Mouse (Mus musculus) hindbrain, embryonic 10.5 days (tissue): ENCODE measurements around the gene Nucks1. TPM values are rescaled to one million over a fixed set of nuclear protein-coding genes. Genes with fewer than 3 reads are reported as not detected.
A peak's percentile ranks its signal among the peaks of the same experiment; 100 is the strongest.

Experiments
- DNase-seq: peaks from one replicate; pipeline ENCODE4 v3.0.0-alpha.2; 2017; ENCODE audit warnings: low spot score
- H3K27ac ChIP-seq: fragments of 300-500 bp; sonication (generic); 2 replicates; pipeline ENCODE4 v1.5.1; 2016; ENCODE audit warnings: mild to moderate bottlenecking, moderate library complexity
- H3K27me3 ChIP-seq: fragments of 300-500 bp; sonication (generic); 2 replicates; pipeline ENCODE4 v1.6.1; 2016; ENCODE audit warnings: mild to moderate bottlenecking; ENCODE audit not compliant: poor library complexity, insufficient read depth, severe bottlenecking
- H3K36me3 ChIP-seq: fragments of 300-500 bp; sonication (generic); 2 replicates; pipeline ENCODE4 v1.6.1; 2016; ENCODE audit warnings: mild to moderate bottlenecking, moderate library complexity
- H3K4me1 ChIP-seq: fragments of 300-500 bp; sonication (generic); replicated peaks from 2 replicates; pipeline ENCODE4 v1.6.1; 2016; ENCODE audit warnings: mild to moderate bottlenecking
- H3K4me3 ChIP-seq: fragments of 300-500 bp; sonication (generic); 2 replicates; pipeline ENCODE4 v1.5.1; 2016; ENCODE audit warnings: mild to moderate bottlenecking, moderate library complexity
- H3K9me3 ChIP-seq: fragments of 300-500 bp; sonication (generic); 2 replicates; pipeline ENCODE4 v1.6.1; 2016; ENCODE audit warnings: mild to moderate bottlenecking, moderate library complexity
- WGBS: fragments of 180-500 bp; shearing (Covaris S2); methylation state at CpG from one replicate; pipeline ENCODE4 v1.1.7; 2016; 5-methylcytosine and 5-hydroxymethylcytosine counted together
- polyA plus RNA-seq: library from polyadenylated mRNA; unstranded; fragments of >200 nt; fragmentation: Nextera tagmentation; extraction: Ambion mirVana; gene quantifications from 2 replicates; pipeline ENCODE4 v1.2.1, GENCODE M21; 2016

The Nucks1 gene
- polyA plus RNA-seq, 1 experiment from 2014 or later: 73.2 TPM

DNA sequence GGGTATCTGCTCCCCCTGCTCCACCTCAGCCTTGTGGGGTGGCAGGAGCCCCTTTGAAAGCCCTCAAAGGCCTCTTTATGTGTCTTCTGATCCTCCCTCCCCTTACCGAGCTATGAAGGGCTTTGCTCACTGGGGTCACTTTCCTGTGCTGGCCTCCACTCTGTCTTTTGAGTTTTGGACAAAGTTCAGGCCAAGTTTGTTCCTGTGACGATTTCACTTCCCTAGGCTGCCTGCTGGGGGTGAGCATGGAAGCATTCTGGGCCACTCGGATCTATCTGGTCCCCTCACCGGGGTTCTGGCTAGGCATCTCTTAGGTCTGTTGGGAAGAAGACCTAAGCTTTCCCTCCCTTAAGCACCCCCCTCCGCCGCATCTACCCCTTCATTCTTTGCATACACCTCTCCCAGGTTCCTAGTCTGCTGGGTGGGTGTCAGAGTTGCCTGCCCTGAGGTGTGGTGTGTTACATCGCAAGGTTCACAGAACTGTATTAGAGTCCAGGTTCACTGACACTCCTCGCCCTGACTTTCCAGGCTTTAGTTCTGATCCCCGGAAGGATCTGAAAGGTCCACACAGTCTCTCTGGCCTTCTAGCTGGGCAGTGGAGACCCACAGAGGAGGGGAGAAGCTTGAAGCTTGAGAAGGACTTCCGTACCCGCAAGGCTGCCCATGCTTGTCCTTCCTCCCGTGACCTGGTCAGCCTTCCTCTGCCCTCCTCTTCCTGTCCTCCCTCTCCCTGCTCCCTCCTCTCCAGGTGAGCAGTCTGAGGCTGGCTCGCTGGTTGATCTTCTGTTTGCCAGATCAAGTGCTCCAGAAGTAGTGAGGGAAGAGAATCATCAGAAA lies 62.4 kb downstream of the Nucks1 start:
- no peak for DNase-seq
- no peaks in the 10 kb centered on the region for H3K9me3 ChIP-seq
- 12% methylated on average over 13 of the region's 13 CpGs for WGBS
- peaks cover 96% of the 10 kb centered on the region for H3K4me1 ChIP-seq
- peak overlapping the region; percentile 96 for H3K27ac ChIP-seq
- H3K4me3 ChIP-seq: peak overlapping the region; percentile 42
- peaks cover 13% of the 10 kb centered on the region for H3K36me3 ChIP-seq
- peaks cover 29% of the 10 kb centered on the region for H3K27me3 ChIP-seq

DNA sequence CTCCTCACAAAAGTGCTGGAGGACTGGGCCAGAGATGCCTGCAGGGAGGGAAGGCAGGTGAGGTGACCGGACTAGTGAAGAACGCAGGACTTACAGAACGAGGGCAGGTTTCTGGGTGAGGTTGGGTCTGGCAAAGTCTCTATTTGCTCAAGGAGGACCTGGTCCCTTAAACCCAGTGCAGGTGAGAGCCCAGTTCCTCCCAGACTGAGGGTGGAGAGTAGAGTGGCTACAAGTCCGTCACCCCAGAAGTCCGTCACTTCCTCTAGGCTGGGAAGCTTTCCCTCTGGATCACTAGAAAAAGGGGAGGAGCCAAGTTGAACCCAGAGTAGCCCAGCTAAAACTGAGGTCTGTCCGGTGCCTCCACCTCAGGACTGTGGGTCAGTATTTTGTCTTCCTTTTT lies 63.7 kb downstream of the Nucks1 start:
- peaks cover 25% of the 10 kb centered on the region for H3K36me3 ChIP-seq
- peak overlapping the region; percentile 96 for H3K27ac ChIP-seq
- peaks cover 91% of the 10 kb centered on the region for H3K4me1 ChIP-seq
- H3K9me3 ChIP-seq: no peaks in the 10 kb centered on the region
- no peak overlapping the region for H3K4me3 ChIP-seq
- DNase-seq: no peak
- peaks cover 22% of the 10 kb centered on the region for H3K27me3 ChIP-seq
- 78% methylated on average over 6 of the region's 6 CpGs for WGBS

DNA sequence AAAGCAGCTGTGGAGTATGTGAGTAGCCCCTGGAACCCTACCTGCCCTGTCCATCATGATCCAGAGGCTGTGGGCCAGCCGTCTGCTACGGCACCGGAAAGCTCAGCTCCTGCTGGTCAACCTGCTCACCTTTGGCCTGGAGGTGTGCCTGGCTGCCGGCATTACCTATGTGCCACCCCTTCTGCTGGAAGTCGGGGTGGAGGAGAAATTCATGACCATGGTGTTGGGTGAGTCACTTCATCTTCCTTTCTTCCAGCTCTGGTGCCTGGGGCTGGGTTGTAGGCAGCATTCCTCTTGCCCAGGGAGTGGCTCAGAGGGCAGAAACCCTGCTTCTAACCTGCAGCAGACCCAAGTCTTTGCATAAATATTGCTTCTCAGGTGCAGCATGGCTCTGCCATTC lies 66.6 kb downstream of the Nucks1 start:
- WGBS: 76% methylated on average over 5 of the region's 5 CpGs
- H3K4me1 ChIP-seq: peaks cover 90% of the 10 kb centered on the region
- peaks cover 30% of the 10 kb centered on the region for H3K36me3 ChIP-seq
- no peaks in the 10 kb centered on the region for H3K9me3 ChIP-seq
- DNase-seq: no peak
- H3K27me3 ChIP-seq: peaks cover 16% of the 10 kb centered on the region; the same call in 1 of the 2 replicates
- H3K27ac ChIP-seq: peak overlapping the region; percentile 96; the same call in 1 of the 2 replicates
- no peak overlapping the region for H3K4me3 ChIP-seq

DNA sequence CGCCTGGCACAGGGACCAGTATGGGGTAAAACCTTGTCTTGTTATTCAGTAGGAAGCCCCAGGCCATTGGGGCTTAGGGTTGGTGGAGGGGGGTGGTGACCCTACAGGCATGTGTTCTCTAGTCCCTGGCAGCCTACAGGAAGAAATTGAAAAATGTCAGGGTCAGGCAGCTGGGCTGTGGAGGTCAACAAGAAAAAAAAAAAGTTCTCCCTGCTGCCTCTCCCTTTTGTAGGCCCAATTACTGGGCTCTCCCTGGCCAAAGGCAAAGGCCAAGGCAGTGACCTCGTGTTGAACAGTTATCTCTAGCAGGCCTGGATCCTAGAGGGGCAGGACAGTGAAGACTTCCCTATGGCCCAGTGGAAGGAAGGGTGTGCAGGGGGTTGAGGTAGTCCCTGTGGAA lies 70.1 kb downstream of the Nucks1 start:
- DNase-seq: peak; percentile 43
- Histone ChIP-seq H3K27me3 (peaks cover 7% of the 10 kb centered on the region; the same call in 1 of the 2 replicates), H3K4me1 (peaks cover 54% of the 10 kb centered on the region), H3K9me3 (no peaks in the 10 kb centered on the region), H3K27ac (peak overlapping the region; percentile 71), H3K36me3 (peaks cover 30% of the 10 kb centered on the region), H3K4me3 (no peak overlapping the region)
- 16% methylated on average over 2 of the region's 2 CpGs for WGBS

DNA sequence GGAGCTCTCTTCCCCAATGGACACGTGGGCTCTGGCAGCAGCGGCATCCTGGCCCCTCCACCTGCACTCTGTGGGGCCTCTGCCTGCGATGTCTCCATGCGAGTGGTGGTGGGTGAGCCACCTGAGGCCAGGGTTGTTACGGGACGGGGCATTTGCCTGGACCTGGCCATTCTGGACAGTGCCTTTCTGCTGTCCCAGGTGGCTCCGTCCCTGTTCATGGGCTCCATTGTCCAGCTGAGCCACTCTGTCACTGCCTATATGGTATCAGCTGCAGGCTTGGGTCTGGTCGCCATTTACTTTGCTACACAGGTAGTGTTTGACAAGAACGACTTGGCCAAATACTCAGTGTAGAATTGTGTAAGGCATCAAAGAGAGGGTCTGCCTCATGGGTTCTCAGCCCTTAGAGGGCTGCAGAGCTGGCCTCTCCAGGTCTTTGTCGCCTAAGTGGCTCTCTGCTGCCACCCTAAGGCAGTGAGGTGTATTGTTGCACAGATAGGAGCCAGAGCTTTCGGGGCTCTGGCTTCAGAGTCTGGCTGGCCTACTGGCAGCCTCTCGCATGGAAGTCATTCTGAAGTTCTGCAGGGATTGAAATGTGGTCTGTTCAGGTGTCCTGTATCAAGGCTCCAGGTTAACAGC lies 71.2 kb downstream of the Nucks1 start:
- peaks cover 6% of the 10 kb centered on the region; the same call in 1 of the 2 replicates for H3K27me3 ChIP-seq
- no peak overlapping the region for H3K4me3 ChIP-seq
- H3K4me1 ChIP-seq: peaks cover 44% of the 10 kb centered on the region
- H3K27ac ChIP-seq: peak overlapping the region; percentile 71
- WGBS: 53% methylated on average over 12 of the region's 12 CpGs
- H3K36me3 ChIP-seq: peaks cover 30% of the 10 kb centered on the region
- DNase-seq: peak; percentile 83
- H3K9me3 ChIP-seq: no peaks in the 10 kb centered on the region

DNA sequence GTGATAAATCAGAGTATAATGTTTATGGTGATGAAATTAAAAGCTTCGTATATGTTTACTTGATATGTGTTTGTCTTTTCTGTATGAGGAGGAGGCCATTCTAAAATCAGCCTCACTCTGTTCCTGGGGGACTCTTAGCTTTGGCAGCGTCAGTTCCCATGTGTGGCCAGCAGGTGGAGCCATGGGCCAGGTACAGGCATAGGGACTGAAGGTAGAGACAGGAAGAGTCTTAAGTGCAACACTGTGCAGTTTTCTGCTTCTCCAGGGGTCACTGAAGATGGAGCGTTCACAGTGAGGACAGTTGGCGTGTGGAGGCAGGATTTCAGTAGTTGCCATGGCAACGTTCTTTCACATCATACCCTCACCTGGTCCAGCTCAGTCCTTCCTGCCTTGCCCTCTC lies 72.6 kb downstream of the Nucks1 start:
- 25% methylated on average over 5 of the region's 5 CpGs for WGBS
- H3K4me3 ChIP-seq: no peak overlapping the region
- H3K27ac ChIP-seq: no peak overlapping the region
- H3K9me3 ChIP-seq: no peaks in the 10 kb centered on the region
- H3K36me3 ChIP-seq: peaks cover 16% of the 10 kb centered on the region
- peak; percentile 78 for DNase-seq
- no peaks in the 10 kb centered on the region for H3K27me3 ChIP-seq
- peaks cover 33% of the 10 kb centered on the region for H3K4me1 ChIP-seq

DNA sequence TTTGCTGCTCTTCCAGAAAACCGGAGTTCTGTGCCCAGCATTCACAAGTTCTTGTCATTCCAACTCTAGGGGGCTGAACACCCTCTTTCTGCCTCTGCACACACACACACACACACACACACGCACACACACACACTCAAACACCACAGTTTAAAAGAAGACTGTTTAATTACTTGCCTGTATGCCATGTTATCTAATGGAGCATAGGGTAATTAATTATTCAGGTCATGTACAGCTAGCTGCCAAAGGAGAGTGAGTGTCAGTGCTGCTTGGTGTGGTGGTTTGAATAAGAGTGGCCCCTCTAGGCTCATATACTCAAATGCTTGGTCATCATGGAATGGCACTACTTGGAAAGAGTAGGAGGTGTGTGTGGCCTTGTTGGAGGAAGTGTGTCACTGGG lies 73.5 kb downstream of the Nucks1 start:
- WGBS: 89% methylated on average over 2 of the region's 2 CpGs
- no peaks in the 10 kb centered on the region for H3K9me3 ChIP-seq

More for the DNA sequence above, 73.5 kb downstream of the Nucks1 start:
- no peak for DNase-seq
- Histone ChIP-seq H3K27me3 (no peaks in the 10 kb centered on the region), H3K36me3 (peaks cover 7% of the 10 kb centered on the region), H3K27ac (no peak overlapping the region), H3K4me1 (peaks cover 30% of the 10 kb centered on the region), H3K4me3 (no peak overlapping the region)

Other genes starting within 250 kb of the Nucks1 start
- gene Rab7b, start 221.8 kb upstream of the Nucks1 start, polyA plus RNA-seq: 0.68 and 1.1 TPM in 2 replicates
- 0.05 and 1.4 TPM in 2 replicates for gene Slc26a9, start 166.5 kb upstream of the Nucks1 start, polyA plus RNA-seq
- 1.4 and 2.2 TPM in 2 replicates for gene Pm20d1, start 113.2 kb upstream of the Nucks1 start, polyA plus RNA-seq
- gene Slc41a1, start 83.0 kb upstream of the Nucks1 start, polyA plus RNA-seq: 8.9 and 10.7 TPM in 2 replicates
- gene Rab29, start 43.3 kb upstream of the Nucks1 start, polyA plus RNA-seq: 9.2 and 10.8 TPM in 2 replicates
- 10.9 and 19.2 TPM in 2 replicates for gene Slc45a3, start 52.4 kb downstream of the Nucks1 start, polyA plus RNA-seq
- gene Elk4, start 97.1 kb downstream of the Nucks1 start, polyA plus RNA-seq: 12.9 and 13.2 TPM in 2 replicates
- gene Mfsd4a, start 157.5 kb downstream of the Nucks1 start, polyA plus RNA-seq: 10.7 and 12.2 TPM in 2 replicates
- gene Cdk18, start 229.2 kb downstream of the Nucks1 start, polyA plus RNA-seq: 2.1 and 2.2 TPM in 2 replicates